Mouse (Mus musculus) limb, embryonic 14.5 days (tissue): ENCODE results near the gene Mfap4. TPM values are rescaled to one million over a fixed set of nuclear protein-coding genes. Genes with fewer than 3 reads are reported as not detected.
A peak's percentile ranks its signal among the peaks of the same experiment; 100 is the strongest.

ENCODE experiments used
- ATAC-seq: fragments of 200-750 bp; cut with Nextera tagmentation; 2 replicates; pipeline ENCODE4 v1.8.0; 2017; ENCODE audit warnings: low read depth, moderate number of reproducible peaks, moderate TSS enrichment; ENCODE audit not compliant: low FRiP score
- DNase-seq: peaks from one replicate; pipeline ENCODE4 v3.0.0-alpha.2; 2015; ENCODE audit warnings: low spot score
- H3K27ac ChIP-seq: fragments of 300-500 bp; sonication (generic); replicated peaks from 2 replicates; pipeline ENCODE4 v1.5.1; 2014; ENCODE audit warnings: low read depth, mild to moderate bottlenecking, low read length, moderate library complexity, mixed read lengths
- H3K27me3 ChIP-seq: fragments of 300-500 bp; sonication (generic); 2 replicates; pipeline ENCODE4 v1.6.1; 2014; ENCODE audit warnings: low read length, mixed read lengths; ENCODE audit not compliant: control insufficient read depth, insufficient read depth
- H3K36me3 ChIP-seq: fragments of 300-500 bp; sonication (generic); 2 replicates; pipeline ENCODE4 v1.6.1; 2014; ENCODE audit warnings: mild to moderate bottlenecking, low read length, moderate library complexity, mixed read lengths; ENCODE audit not compliant: control insufficient read depth, insufficient read depth
- H3K4me1 ChIP-seq: fragments of 300-500 bp; sonication (generic); 2 replicates; pipeline ENCODE4 v1.6.1; 2014; ENCODE audit warnings: antibody characterized with exemption, low read length, mixed read lengths; ENCODE audit not compliant: control insufficient read depth, insufficient read depth
- H3K4me2 ChIP-seq: fragments of 300-500 bp; sonication (generic); replicated peaks from 2 replicates; pipeline ENCODE4 v1.6.1; 2014; ENCODE audit warnings: low read depth, mild to moderate bottlenecking, low read length, moderate library complexity; ENCODE audit not compliant: severe bottlenecking
- H3K4me3 ChIP-seq: fragments of 300-500 bp; sonication (generic); replicated peaks from 2 replicates; pipeline ENCODE4 v1.5.1; 2014; ENCODE audit warnings: low read length
- H3K9ac ChIP-seq: fragments of 300-500 bp; sonication (generic); 2 replicates; pipeline ENCODE4 v1.6.1; 2014; ENCODE audit warnings: mild to moderate bottlenecking, low read depth, low read length, moderate library complexity; ENCODE audit not compliant: severe bottlenecking
- H3K9me3 ChIP-seq: fragments of 300-500 bp; sonication (generic); 2 replicates; pipeline ENCODE4 v1.6.1; 2016; ENCODE audit warnings: low read length; ENCODE audit not compliant: control insufficient read depth
- POLR2A ChIP-seq: fragments of 200-500 bp; IDR thresholded peaks from 2 replicates; pipeline ENCODE4 v1.8.0; 2012; ENCODE audit warnings: inconsistent platforms, mild to moderate bottlenecking, moderate library complexity, borderline replicate concordance; ENCODE audit not compliant: insufficient read depth, insufficient read length; ENCODE audit errors: extremely low read depth
- WGBS: fragments of 180-500 bp; shearing (Covaris S2); extraction: QIAGEN DNeasy Blood & Tissue Kit; methylation state at CpG from one replicate; pipeline ENCODE4 v1.1.7; 2014; 5-methylcytosine and 5-hydroxymethylcytosine counted together
- polyA plus RNA-seq, 2 experiments: library from polyadenylated mRNA; depleted of rRNA in 1 of 2; stranded (reverse) in 1 of 2; unstranded in 1 of 2; fragments of >200 nt; fragmentation: Nextera tagmentation in 1 of 2; extraction: Ambion mirVana in 1 of 2; gene quantifications; 2 replicates each; pipeline versions ENCODE4 v1.2.1 to v1.2.3; 2012 to 2014

Mfap4 gene
- polyA plus RNA-seq, 2 experiments, result 474 to 749 TPM

DNA sequence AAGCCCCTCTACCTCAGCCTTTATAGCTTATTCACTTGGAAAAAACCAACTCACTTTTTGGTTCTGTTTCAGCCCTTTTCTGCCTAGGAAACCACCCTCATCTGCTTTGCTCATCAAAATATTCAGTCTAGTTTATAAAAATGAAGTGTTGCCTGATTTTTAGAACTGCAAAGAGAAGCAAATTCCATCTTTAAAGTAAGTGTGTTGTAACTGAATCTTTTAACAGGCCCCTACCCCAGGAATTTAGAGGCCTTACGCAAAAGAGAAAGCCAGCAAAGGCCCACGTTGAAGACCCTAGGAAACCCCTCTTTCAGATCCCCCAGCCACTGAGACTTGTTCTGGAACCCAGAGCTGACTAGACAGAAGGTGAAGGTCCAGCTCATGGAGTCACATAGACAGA is 21.2 kb upstream of the Mfap4 start:
- ATAC-seq (no peak; the same call in 1 of the 2 replicates), DNase-seq (peak; percentile 22)
- no peak overlapping the region for H3K4me2 ChIP-seq
- H3K4me3 ChIP-seq, result no peak overlapping the region
- no peak for TF ChIP-seq POLR2A
- H3K9me3 ChIP-seq, result no peaks in the 10 kb centered on the region
- H3K27ac ChIP-seq, result peak overlapping the region; percentile 63; the same call in 1 of the 2 replicates
- 53% methylated on average over 2 of the region's 2 CpGs for WGBS
- peaks cover 8% of the 10 kb centered on the region; the same call in 1 of the 2 replicates for H3K4me1 ChIP-seq
- no peak overlapping the region for H3K9ac ChIP-seq
- no peaks in the 10 kb centered on the region for H3K27me3 ChIP-seq
- no peaks in the 10 kb centered on the region for H3K36me3 ChIP-seq

DNA sequence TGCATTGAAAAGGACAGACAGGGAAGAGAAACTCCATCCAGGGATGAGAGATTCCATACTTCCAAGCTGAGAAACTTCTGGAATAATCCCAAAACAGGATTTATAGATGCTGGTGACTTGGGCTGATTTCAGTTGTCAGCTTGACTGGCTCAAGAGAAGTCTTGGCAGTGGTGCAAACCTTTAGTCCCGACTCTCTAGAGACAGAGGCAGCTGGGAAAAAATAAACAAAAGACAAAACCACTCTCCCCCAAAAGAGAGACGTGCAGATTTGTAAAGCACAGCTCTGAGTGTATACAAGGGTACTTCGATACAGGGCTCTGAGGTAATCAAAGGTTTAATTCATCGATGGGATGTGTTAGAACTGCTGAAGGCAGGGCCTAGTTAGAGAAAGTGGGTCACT is 19.8 kb upstream of the Mfap4 start:
- Histone ChIP-seq H3K9me3 (no peaks in the 10 kb centered on the region), H3K36me3 (no peaks in the 10 kb centered on the region), H3K27me3 (no peaks in the 10 kb centered on the region), H3K27ac (no peak overlapping the region), H3K4me2 (no peak overlapping the region), H3K4me1 (peaks cover 8% of the 10 kb centered on the region; the same call in 1 of the 2 replicates), H3K9ac (no peak overlapping the region), H3K4me3 (no peak overlapping the region)
- ATAC-seq (no peak), DNase-seq (no peak)
- no peak for TF ChIP-seq POLR2A
- WGBS, result 63% methylated on average over 4 of the region's 4 CpGs

DNA sequence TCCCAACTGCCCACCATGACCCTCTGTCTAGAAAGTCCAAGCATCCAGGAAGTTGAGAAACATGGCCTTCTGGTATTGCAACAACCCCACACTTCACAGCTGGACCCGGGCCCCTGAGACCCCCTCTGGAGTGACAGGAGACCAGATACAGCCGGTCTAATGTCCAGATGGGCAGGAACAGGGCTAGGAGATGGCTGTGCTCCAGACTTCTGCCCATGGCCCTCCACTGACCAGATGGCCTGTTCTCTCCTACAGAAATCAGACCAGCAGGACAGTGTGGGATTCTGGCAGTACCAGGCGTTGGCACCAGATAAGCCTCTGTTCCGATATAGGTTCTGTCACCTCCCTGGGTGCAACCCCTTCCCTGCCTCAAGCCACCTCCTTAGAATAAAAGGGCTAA is 16.7 kb upstream of the Mfap4 start:
- TF ChIP-seq POLR2A, result no peak
- peaks cover 5% of the 10 kb centered on the region; the same call in 1 of the 2 replicates for H3K4me1 ChIP-seq
- no peak overlapping the region for H3K9ac ChIP-seq
- H3K36me3 ChIP-seq, result no peaks in the 10 kb centered on the region
- 80% methylated on average over 4 of the region's 4 CpGs for WGBS
- no peak overlapping the region for H3K27ac ChIP-seq
- ATAC-seq, result no peak
- no peaks in the 10 kb centered on the region for H3K27me3 ChIP-seq
- no peak overlapping the region for H3K4me2 ChIP-seq
- H3K4me3 ChIP-seq, result no peak overlapping the region
- no peak for DNase-seq
- no peaks in the 10 kb centered on the region for H3K9me3 ChIP-seq

DNA sequence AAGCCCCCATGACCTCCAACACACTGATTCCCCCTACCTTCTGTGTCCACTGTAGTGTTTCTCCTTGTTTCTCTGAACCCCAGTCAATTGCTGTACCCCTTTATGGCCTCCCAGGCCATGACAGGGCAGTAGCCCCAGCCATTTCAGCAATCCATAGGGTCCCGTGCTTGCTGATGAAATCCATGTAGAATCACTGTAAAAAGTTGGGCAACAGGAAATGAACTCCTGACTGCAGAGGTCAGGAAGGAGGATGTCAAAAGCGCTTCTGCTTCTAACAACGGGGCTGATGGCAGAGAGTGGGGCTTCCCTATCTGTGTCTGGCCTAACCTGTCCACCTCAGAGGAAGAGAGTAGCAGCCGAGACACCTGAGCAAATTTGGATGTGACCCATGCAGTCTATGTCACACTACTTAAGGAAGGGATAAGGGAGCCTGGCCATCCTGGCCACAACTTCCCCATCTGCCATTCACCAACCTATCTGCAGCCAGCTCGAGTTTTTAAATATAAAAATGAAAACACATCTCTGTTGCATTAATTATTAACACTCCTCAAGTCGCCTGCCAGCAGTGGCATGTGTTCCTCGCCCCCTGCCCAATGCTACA is 15.8 kb upstream of the Mfap4 start:
- H3K27me3 ChIP-seq, result no peaks in the 10 kb centered on the region
- peaks cover under 1% of the 10 kb centered on the region; the same call in 1 of the 2 replicates for H3K4me1 ChIP-seq
- H3K36me3 ChIP-seq, result no peaks in the 10 kb centered on the region
- H3K4me2 ChIP-seq, result no peak overlapping the region
- TF ChIP-seq POLR2A, result no peak
- 65% methylated on average over 7 of the region's 7 CpGs for WGBS
- H3K27ac ChIP-seq, result no peak overlapping the region
- no peak overlapping the region for H3K4me3 ChIP-seq
- no peaks in the 10 kb centered on the region for H3K9me3 ChIP-seq
- H3K9ac ChIP-seq, result no peak overlapping the region
- DNase-seq (no peak), ATAC-seq (no peak)

DNA sequence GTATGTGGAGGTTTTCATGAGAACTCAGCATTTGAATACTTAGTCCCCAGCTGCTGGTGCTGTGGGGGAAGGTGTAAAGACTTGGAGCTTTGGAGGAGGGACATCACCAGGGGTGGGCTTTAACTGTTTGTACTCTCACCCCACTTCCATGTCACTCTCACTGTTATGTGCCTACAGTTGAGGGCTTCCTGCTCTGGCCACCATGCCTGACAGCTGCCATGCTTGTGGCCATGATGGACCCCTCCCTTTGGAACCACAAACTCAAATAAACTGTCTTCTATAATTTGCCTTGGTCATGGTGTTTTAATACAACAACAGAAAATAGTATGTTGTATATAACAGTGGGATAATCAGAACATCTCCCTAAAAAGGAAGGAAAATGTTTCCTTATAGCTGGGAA is 14.4 kb upstream of the Mfap4 start:
- no peaks in the 10 kb centered on the region for H3K9me3 ChIP-seq

More for the DNA sequence above, 14.4 kb upstream of the Mfap4 start:
- no peak for ATAC-seq
- no peaks in the 10 kb centered on the region for H3K27me3 ChIP-seq
- H3K4me3 ChIP-seq, result no peak overlapping the region
- no peak overlapping the region for H3K9ac ChIP-seq
- no peaks in the 10 kb centered on the region for H3K4me1 ChIP-seq
- no peak for TF ChIP-seq POLR2A
- H3K27ac ChIP-seq, result no peak overlapping the region
- DNase-seq, result no peak
- H3K4me2 ChIP-seq, result no peak overlapping the region
- H3K36me3 ChIP-seq, result no peaks in the 10 kb centered on the region
